Mouse (Mus musculus): ENCODE data around the gene Fam57a.
"Not testable (repeated sequence)": the region's sequence is repeated elsewhere in the genome, so short reads cannot be mapped to it uniquely, and the experiment has no call there.

Gene Fam57a

GRCm38 (mm10) chr11:76180146-76180540 is 672 bp downstream of the Fam57a start:
- DNase-seq (ENCODE audit: low spot score) = no peak

- no peak for DNase-seq (ENCODE audit: low spot score)
Observed at GRCm38 (mm10) chr11:76183745-76184144, 4.3 kb downstream of the Fam57a start.

GRCm38 (mm10) chr11:76186908-76187307 is 7.4 kb downstream of the Fam57a start:
- no peak for DNase-seq (ENCODE audit: low spot score)

- DNase-seq (ENCODE audit: low spot score) = no peak
Observed at GRCm38 (mm10) chr11:76196275-76196976, 17.0 kb downstream of the Fam57a start.

GRCm38 (mm10) chr11:76196977-76197469 is 17.6 kb downstream of the Fam57a start:
- no peak for DNase-seq (ENCODE audit: low spot score)

GRCm38 (mm10) chr11:76201761-76202674 is 22.5 kb downstream of the Fam57a start:
- peak; percentile 68 for DNase-seq (ENCODE audit: low spot score)

- no peak for DNase-seq (ENCODE audit: low spot score)
Observed at GRCm38 (mm10) chr11:76206793-76207192, 27.3 kb downstream of the Fam57a start.

GRCm38 (mm10) chr11:76210228-76210985 is 30.9 kb downstream of the Fam57a start:
- DNase-seq (ENCODE audit: low spot score) = no peak

GRCm38 (mm10) chr11:76211595-76211994 is 32.1 kb downstream of the Fam57a start:
- not testable (repeated sequence) for DNase-seq (ENCODE audit: low spot score)

GRCm38 (mm10) chr11:76213841-76214240 is 34.4 kb downstream of the Fam57a start:
- DNase-seq (ENCODE audit: low spot score) = no peak

- no peak for DNase-seq (ENCODE audit: low spot score)
Observed at GRCm38 (mm10) chr11:76215011-76215410, 35.5 kb downstream of the Fam57a start.

GRCm38 (mm10) chr11:76216049-76216540 is 36.6 kb downstream of the Fam57a start:
- no peak for DNase-seq (ENCODE audit: low spot score)

GRCm38 (mm10) chr11:76216681-76217389 is 37.4 kb downstream of the Fam57a start:
- no peak for DNase-seq (ENCODE audit: low spot score)

- DNase-seq (ENCODE audit: low spot score) = peak; percentile 89
Observed at GRCm38 (mm10) chr11:76217390-76217800, 37.9 kb downstream of the Fam57a start, which contains the start of the genes Dbil5 and Gemin4. Dbil5 (plus strand) TSS chr11:76217608. Gemin4 (minus strand) TSS chr11:76217664.

GRCm38 (mm10) chr11:76224631-76225030 is 45.2 kb downstream of the Fam57a start:
- no peak for DNase-seq (ENCODE audit: low spot score)

- no peak for DNase-seq (ENCODE audit: low spot score)
Observed at GRCm38 (mm10) chr11:76225051-76225450, 45.6 kb downstream of the Fam57a start.

GRCm38 (mm10) chr11:76236136-76236535 is 56.7 kb downstream of the Fam57a start:
- no peak for DNase-seq (ENCODE audit: low spot score)

GRCm38 (mm10) chr11:76239750-76240149 is 60.3 kb downstream of the Fam57a start:
- DNase-seq (ENCODE audit: low spot score) = no peak

GRCm38 (mm10) chr11:76242901-76243810 is 63.7 kb downstream of the Fam57a start, which contains the start of the genes Mrm3 and Glod4:
Mrm3 (plus strand) TSS chr11:76243715.
Glod4 (minus strand) TSS chr11:76243725.
- peak; percentile 80 for DNase-seq (ENCODE audit: low spot score)
